Mouse (Mus musculus): ENCODE results near the gene Ppp2r5d. TPM values are rescaled to one million over a fixed set of nuclear protein-coding genes. Genes with fewer than 3 reads are reported as not detected.

Gene Ppp2r5d
- polyA plus RNA-seq, 1 experiment from 2014 or later, result 88.0 TPM

- Histone ChIP-seq H3K9ac (replicated peaks) (no peak overlapping the region), H3K4me2 (replicated peaks) (no peak overlapping the region), H3K36me3 (peaks cover 8% of the 10 kb centered on the region; the same call in 1 of the 2 replicates), H3K27me3 (no peaks in the 10 kb centered on the region), H3K4me1 (peaks cover 26% of the 10 kb centered on the region), H3K4me3 (no peak overlapping the region), H3K27ac (replicated peaks) (no peak overlapping the region), H3K9me3 (no peaks in the 10 kb centered on the region)
- no peak for ATAC-seq (replicated peaks)
- 93% methylated on average over 6 of the region's 6 CpGs for WGBS
Measured at GRCm38 (mm10) chr17:46698515-46698914, 6.4 kb downstream of the Ppp2r5d start.

DNA sequence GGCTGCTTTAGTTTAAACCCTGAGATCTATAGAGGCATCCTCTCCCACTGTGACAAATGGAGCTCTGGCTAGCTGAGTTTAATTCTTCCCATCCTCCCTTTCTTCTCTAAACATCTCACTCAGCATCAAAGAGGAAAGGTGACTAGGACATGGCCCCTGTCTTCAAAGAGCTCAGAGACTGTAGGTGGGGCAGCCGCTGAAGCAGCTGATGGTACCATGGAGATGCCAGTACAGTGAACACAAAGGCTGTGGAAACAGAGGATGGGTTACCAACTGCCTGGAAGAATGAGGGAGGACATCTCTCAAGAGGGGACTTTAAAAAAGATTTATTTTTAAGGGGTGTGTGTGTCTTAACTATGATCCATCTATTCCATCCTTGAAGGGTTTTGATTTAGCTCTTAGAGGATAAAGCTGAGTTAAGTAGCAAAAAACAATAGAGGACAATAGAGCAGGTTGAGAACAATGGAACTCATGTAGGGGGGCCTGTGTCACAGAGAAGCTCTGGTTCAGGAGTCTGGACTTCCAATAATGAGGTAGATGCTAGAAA, 10.3 kb downstream of the Ppp2r5d start:
- 78% methylated on average over 1 of the region's 1 CpGs for WGBS

DNA sequence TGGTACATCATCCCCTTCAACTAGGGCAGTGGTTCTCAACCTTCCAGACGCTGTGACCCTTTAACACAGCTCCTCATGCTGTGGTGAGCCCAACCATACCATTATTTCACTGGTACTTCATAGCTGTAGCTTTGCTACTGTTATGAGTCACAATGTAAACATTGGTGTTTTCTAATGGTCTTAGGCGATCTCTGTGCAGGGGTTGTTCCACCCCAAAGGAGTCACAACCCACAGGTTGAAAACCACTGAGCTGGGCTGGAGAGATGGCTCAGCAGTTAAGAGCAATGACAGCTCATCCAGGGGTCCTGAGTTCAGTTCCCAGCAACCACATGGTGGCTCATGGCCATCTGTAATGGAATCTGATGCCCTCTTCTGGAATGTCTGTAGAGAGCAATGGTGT, 13.5 kb downstream of the Ppp2r5d start:
- Histone ChIP-seq H3K4me2 (replicated peaks) (no peak overlapping the region), H3K4me1 (no peaks in the 10 kb centered on the region), H3K27ac (replicated peaks) (no peak overlapping the region), H3K9ac (replicated peaks) (no peak overlapping the region), H3K36me3 (peaks cover 11% of the 10 kb centered on the region; the same call in 1 of the 2 replicates), H3K9me3 (no peaks in the 10 kb centered on the region), H3K27me3 (no peaks in the 10 kb centered on the region), H3K4me3 (no peak overlapping the region)
- ATAC-seq (replicated peaks), result no peak
- WGBS, result 97% methylated on average over 2 of the region's 2 CpGs

More for the DNA sequence above, 10.3 kb downstream of the Ppp2r5d start:
- Histone ChIP-seq H3K9me3 (no peaks in the 10 kb centered on the region), H3K27ac (replicated peaks) (no peak overlapping the region), H3K4me3 (no peak overlapping the region), H3K27me3 (no peaks in the 10 kb centered on the region), H3K4me1 (no peaks in the 10 kb centered on the region), H3K36me3 (peaks cover 8% of the 10 kb centered on the region; the same call in 1 of the 2 replicates), H3K9ac (replicated peaks) (no peak overlapping the region), H3K4me2 (replicated peaks) (no peak overlapping the region)
- ATAC-seq (replicated peaks), result no peak

DNA sequence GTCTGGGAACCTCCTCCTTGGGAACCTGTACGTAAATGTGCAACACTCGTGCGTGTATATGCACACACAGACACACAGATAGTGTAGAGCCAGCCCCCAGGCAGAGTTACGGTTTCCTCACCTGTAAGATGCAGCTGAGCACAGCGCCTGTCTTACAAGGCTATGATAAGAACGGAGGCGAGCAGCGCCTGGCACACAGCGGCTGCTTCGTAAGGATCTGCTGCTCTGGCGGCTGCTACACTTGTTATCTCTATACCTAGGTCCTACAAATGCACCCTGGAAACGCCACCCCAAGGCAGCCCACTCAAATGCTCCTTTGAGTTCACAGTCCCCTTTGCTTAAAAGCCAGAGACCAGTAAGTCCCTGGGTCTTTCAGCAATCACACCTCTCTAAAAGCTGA, 14.2 kb downstream of the Ppp2r5d start:
- 96% methylated on average over 12 of the region's 12 CpGs for WGBS
- no peak overlapping the region for H3K27ac ChIP-seq (replicated peaks)

DNA sequence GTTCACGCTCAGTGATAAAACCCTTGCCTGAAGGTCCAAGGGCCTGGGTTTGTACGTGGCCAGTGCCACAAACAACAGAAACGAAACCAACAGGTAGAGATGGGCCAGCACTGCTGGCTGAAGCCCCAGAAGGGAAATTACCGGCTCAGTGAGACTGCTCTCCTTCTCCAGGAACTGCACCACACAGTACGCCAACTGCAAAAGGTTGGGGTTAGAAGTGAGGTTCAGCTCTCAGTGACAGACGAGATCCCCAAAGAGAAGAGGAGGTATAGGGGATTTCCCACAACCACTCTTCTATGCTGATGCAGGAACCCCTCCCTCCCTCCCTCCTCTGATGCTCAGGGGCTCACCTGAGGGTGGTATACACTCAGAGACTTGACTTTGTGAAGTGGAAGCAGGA, 19.0 kb downstream of the Ppp2r5d start:
- Histone ChIP-seq H3K4me3 (no peak overlapping the region), H3K9me3 (no peaks in the 10 kb centered on the region), H3K4me1 (peaks cover 8% of the 10 kb centered on the region), H3K4me2 (replicated peaks) (no peak overlapping the region), H3K9ac (replicated peaks) (no peak overlapping the region), H3K27me3 (no peaks in the 10 kb centered on the region), H3K36me3 (peaks cover 49% of the 10 kb centered on the region), H3K27ac (replicated peaks) (no peak overlapping the region)
- no peak for ATAC-seq (replicated peaks)
- WGBS, result 93% methylated on average over 6 of the region's 6 CpGs

More for the DNA sequence above, 14.2 kb downstream of the Ppp2r5d start:
- Histone ChIP-seq H3K36me3 (peaks cover 18% of the 10 kb centered on the region), H3K9me3 (no peaks in the 10 kb centered on the region), H3K9ac (replicated peaks) (no peak overlapping the region), H3K4me2 (replicated peaks) (no peak overlapping the region), H3K27me3 (no peaks in the 10 kb centered on the region), H3K4me1 (no peaks in the 10 kb centered on the region), H3K4me3 (no peak overlapping the region)
- no peak for ATAC-seq (replicated peaks)

DNA sequence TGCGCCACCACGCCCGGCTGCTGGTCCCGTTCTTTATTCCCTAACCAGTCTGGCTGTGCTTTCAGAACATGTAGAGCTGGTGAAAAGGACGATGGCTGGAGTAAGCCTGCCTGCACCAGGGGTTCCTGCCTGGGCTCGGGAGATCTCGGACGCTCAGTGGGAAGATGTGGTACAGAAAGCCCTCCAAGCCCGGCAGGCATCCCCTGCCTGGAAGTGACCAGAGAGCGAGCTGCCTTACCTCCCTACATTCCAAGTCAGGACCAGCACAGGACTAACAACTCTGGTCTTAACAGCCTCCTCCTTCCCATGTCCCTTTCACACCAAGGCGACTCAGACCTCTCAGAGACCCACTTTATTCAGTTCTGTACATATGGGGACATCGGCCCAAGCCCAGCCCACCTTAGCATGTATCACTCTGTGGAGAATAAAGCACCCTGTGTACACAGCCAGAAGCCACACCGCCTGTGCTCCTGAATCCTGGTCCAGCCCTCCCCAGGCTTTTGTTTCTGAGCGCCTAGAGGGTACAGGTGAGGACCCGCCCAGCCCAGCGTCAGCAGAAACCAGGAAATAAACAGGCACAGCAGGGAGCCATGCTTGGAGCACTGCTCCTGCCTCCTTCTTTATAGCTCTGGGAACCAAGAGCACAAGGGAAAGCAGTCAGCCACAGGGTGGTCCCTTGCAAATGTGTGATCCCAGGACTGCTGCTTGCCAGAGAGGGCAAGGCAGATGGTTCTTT, 22.1 kb downstream of the Ppp2r5d start:
- no peak overlapping the region for H3K27ac ChIP-seq (replicated peaks)
- WGBS, result 79% methylated on average over 16 of the region's 16 CpGs
- no peak overlapping the region for H3K9ac ChIP-seq (replicated peaks)
- no peak for ATAC-seq (replicated peaks)
- H3K4me3 ChIP-seq, result no peak overlapping the region
- peaks cover 52% of the 10 kb centered on the region for H3K36me3 ChIP-seq
- H3K9me3 ChIP-seq, result no peaks in the 10 kb centered on the region
- no peaks in the 10 kb centered on the region for H3K27me3 ChIP-seq
- H3K4me2 ChIP-seq (replicated peaks), result no peak overlapping the region
- H3K4me1 ChIP-seq, result peaks cover 26% of the 10 kb centered on the region

- H3K27me3 ChIP-seq, result no peaks in the 10 kb centered on the region
- peak; percentile 6; the same call in 1 of the 2 replicates for ATAC-seq (replicated peaks)
- no peaks in the 10 kb centered on the region for H3K9me3 ChIP-seq
- peaks cover 52% of the 10 kb centered on the region for H3K36me3 ChIP-seq
- WGBS, result 27% methylated on average over 12 of the region's 12 CpGs
- peak overlapping the region; percentile 99 for H3K4me3 ChIP-seq
- peak overlapping the region; percentile 87 for H3K4me2 ChIP-seq (replicated peaks)
- peak overlapping the region; percentile 53 for H3K9ac ChIP-seq (replicated peaks)
- H3K4me1 ChIP-seq, result peaks cover 26% of the 10 kb centered on the region
- peak overlapping the region; percentile 65; the same call in 1 of the 2 replicates for H3K27ac ChIP-seq (replicated peaks)
Measured at GRCm38 (mm10) chr17:46681466-46682118, 23.3 kb downstream of the Ppp2r5d start.

- H3K4me1 ChIP-seq, result peaks cover 26% of the 10 kb centered on the region
- WGBS, result under 1% methylated on average over 49 of the region's 49 CpGs
- H3K27me3 ChIP-seq, result no peaks in the 10 kb centered on the region
- H3K36me3 ChIP-seq, result peaks cover 52% of the 10 kb centered on the region
- H3K27ac ChIP-seq (replicated peaks), result peak within 1 kb of the TSS; percentile 94
- H3K4me2 ChIP-seq (replicated peaks), result peak within 1 kb of the TSS; percentile 87
- peak within 1 kb of the TSS; percentile 80 for H3K9ac ChIP-seq (replicated peaks)
- H3K4me3 ChIP-seq, result peak within 1 kb of the TSS; percentile 99
- H3K9me3 ChIP-seq, result no peaks in the 10 kb centered on the region
- peak; percentile 97 for ATAC-seq (replicated peaks)
Measured at GRCm38 (mm10) chr17:46680760-46681373, 24.0 kb downstream of the Ppp2r5d start, which contains the start of gene Klhdc3. TSS of gene Klhdc3 (minus strand) at chr17:46680914.

DNA sequence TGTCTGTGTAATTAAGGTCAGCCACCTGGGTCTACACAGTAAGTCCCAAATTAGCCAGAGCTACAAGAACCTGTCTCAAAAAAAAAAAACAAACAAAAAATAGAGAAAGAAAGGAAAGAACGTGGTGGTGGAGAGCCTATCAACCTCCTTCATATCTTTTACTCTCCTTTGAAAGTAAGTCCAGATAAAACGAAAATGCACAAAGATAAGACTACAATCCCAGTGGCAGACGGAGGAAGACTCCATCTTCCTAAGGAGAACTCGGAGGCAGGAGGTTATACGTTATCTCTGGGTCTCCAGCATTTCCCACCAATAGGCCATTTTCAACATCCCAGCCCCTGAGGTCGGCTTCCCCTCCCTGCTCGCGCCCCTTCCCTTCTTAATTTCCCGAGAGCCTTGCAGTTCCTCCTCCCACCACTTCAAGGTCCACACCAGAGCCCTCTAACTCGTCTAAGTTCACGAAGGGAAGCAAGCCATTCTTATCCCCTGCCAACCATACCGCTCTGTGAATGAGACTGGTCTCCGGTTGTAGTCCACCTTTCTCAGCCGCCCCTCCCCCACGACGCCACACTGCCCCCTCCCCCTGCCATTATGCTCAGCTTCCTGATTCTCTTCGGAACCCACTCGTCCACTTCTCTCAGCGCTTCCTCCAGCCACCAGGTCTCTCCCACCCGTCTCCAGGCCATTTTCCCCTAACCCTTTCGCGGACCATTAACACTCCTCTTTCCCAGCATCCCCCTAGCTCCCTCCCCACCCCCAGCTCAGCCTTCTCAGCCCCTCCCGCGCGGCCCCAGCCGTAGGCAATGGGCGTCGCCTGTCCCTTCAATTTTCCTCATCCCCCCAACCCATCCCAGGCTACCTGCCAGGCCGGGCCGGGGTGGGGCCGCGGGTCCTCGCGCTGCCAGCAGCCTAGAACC, 24.8 kb downstream of the Ppp2r5d start:
- Histone ChIP-seq H3K4me2 (replicated peaks) (peak overlapping the region; percentile 62), H3K4me1 (peaks cover 26% of the 10 kb centered on the region), H3K36me3 (peaks cover 52% of the 10 kb centered on the region), H3K9me3 (no peaks in the 10 kb centered on the region), H3K4me3 (peak overlapping the region; percentile 99), H3K9ac (replicated peaks) (peak overlapping the region; percentile 80), H3K27me3 (no peaks in the 10 kb centered on the region), H3K27ac (replicated peaks) (peak overlapping the region; percentile 94)
- peak; percentile 14 for ATAC-seq (replicated peaks)
- under 1% methylated on average over 34 of the region's 34 CpGs for WGBS

- Histone ChIP-seq H3K36me3 (peaks cover 44% of the 10 kb centered on the region), H3K4me1 (peaks cover 34% of the 10 kb centered on the region), H3K4me2 (replicated peaks) (peak overlapping the region; percentile 62; the same call in 1 of the 2 replicates), H3K27ac (replicated peaks) (no peak overlapping the region), H3K4me3 (peak overlapping the region; percentile 99; the same call in 1 of the 2 replicates), H3K9ac (replicated peaks) (peak overlapping the region; percentile 80; the same call in 1 of the 2 replicates), H3K9me3 (no peaks in the 10 kb centered on the region), H3K27me3 (no peaks in the 10 kb centered on the region)
- WGBS, result 68% methylated on average over 9 of the region's 9 CpGs
- ATAC-seq (replicated peaks), result no peak
Measured at GRCm38 (mm10) chr17:46678911-46679310, 26.0 kb downstream of the Ppp2r5d start.

DNA sequence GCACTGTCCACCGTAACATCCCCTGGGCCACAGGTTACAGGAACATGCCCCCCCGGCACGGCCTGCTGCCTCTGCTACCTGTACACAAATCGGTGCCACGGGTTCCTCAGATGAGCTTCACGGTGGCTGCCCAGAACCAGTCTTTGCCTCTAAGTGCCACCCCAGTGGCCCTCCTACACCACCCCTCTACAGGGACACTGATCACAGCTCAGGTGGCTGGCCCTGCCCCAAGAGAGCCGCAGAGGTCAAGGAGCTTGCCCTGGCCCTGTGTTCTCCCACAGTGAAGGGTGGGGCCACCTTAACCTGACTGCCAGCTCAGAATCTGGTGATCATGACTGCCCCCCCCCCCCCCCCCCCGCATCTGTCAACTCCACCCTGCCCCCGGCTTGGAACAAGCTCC, 26.5 kb downstream of the Ppp2r5d start, which contains the start of gene Mea1:
TSS of gene Mea1 (plus strand) at position 378 of the 400 bp plus-strand sequence.
- no peaks in the 10 kb centered on the region for H3K9me3 ChIP-seq
- peak within 1 kb of the TSS; percentile 80 for H3K9ac ChIP-seq (replicated peaks)
- peak within 1 kb of the TSS; percentile 99 for H3K4me3 ChIP-seq
- peaks cover 37% of the 10 kb centered on the region for H3K4me1 ChIP-seq
- H3K4me2 ChIP-seq (replicated peaks), result peak within 1 kb of the TSS; percentile 62
- peaks cover 39% of the 10 kb centered on the region for H3K36me3 ChIP-seq
- H3K27me3 ChIP-seq, result no peaks in the 10 kb centered on the region
- no peak within 1 kb of the TSS for H3K27ac ChIP-seq (replicated peaks)
- 92% methylated on average over 8 of the region's 9 CpGs for WGBS
- ATAC-seq (replicated peaks), result no peak
